Mouse (Mus musculus) adrenal gland, postnatal 4 days (tissue): ENCODE data around the gene Tespa1. TPM values are rescaled to one million over a fixed set of nuclear protein-coding genes. Genes with fewer than 3 reads are reported as not detected.
"Not testable (repeated sequence)": the region's sequence is repeated elsewhere in the genome, so short reads cannot be mapped to it uniquely, and the experiment has no call there.

Experiments
- DNase-seq, 2 experiments: peaks; one replicate each; pipeline ENCODE4 v3.0.0; 2021 to 2022; ENCODE audit warnings: low spot score in 2 of 2, mixed read lengths in 2 of 2
- long read RNA-seq, 2 experiments: library from polyadenylated mRNA; stranded (forward); transcript quantifications; one replicate each; pipeline ENCODE4 v2.0.0; 2021
- total RNA-seq, 2 experiments: library from RNA; stranded (reverse); gene quantifications; 2 replicates each; pipeline ENCODE4 v1.2.3; 2021

The Tespa1 gene
- total RNA-seq: under 1 TPM; 0.45 to 0.59 TPM
- long read RNA-seq, experiment 1: 0 reads
- long read RNA-seq, experiment 2: 0 reads

GRCm38 (mm10) chr10:130322637-130323036 lies at the start of gene Tespa1:
Gene Tespa1 (plus strand): TSS chr10:130322870.
- DNase-seq: no peak

GRCm38 (mm10) chr10:130275759-130276158 lies 46.9 kb upstream of the Tespa1 start:
- DNase-seq: no peak

GRCm38 (mm10) chr10:130276496-130276895 lies 46.2 kb upstream of the Tespa1 start:
- no peak for DNase-seq

GRCm38 (mm10) chr10:130280066-130280465 lies 42.6 kb upstream of the Tespa1 start, which contains the start of gene Neurod4:
Gene Neurod4 (minus strand): TSS chr10:130280240.
- DNase-seq: peak; percentile 16 to 21

GRCm38 (mm10) chr10:130281982-130282449 lies 40.7 kb upstream of the Tespa1 start:
- no peak for DNase-seq

GRCm38 (mm10) chr10:130287201-130287600 lies 35.5 kb upstream of the Tespa1 start:
- DNase-seq: no peak

GRCm38 (mm10) chr10:130288007-130288406 lies 34.7 kb upstream of the Tespa1 start:
- no peak for DNase-seq

- DNase-seq: no peak
These were observed 28.8 kb upstream of the Tespa1 start for GRCm38 (mm10) chr10:130293741-130294408.

- not testable (repeated sequence) for DNase-seq
These were observed 23.9 kb upstream of the Tespa1 start for GRCm38 (mm10) chr10:130298748-130299147.

GRCm38 (mm10) chr10:130304138-130304537 lies 18.5 kb upstream of the Tespa1 start:
- not testable (repeated sequence) for DNase-seq

GRCm38 (mm10) chr10:130311534-130312227 lies 11.0 kb upstream of the Tespa1 start:
- no peak for DNase-seq

- DNase-seq: no peak
These were observed 9.1 kb upstream of the Tespa1 start for GRCm38 (mm10) chr10:130313531-130313930.

GRCm38 (mm10) chr10:130314110-130314829 lies 8.4 kb upstream of the Tespa1 start:
- DNase-seq: no peak

- no peak for DNase-seq
These were observed 6.8 kb upstream of the Tespa1 start for GRCm38 (mm10) chr10:130315846-130316245.

- DNase-seq: no peak
These were observed 4.0 kb upstream of the Tespa1 start for GRCm38 (mm10) chr10:130318720-130319119.

GRCm38 (mm10) chr10:130320715-130321114 lies 2.0 kb upstream of the Tespa1 start:
- DNase-seq: no peak

GRCm38 (mm10) chr10:130322062-130322461 lies 608 bp upstream of the Tespa1 start:
- no peak for DNase-seq

GRCm38 (mm10) chr10:130324243-130324642 lies 1.6 kb downstream of the Tespa1 start:
- DNase-seq: no peak

GRCm38 (mm10) chr10:130330711-130331110 lies 8.0 kb downstream of the Tespa1 start:
- no peak for DNase-seq

GRCm38 (mm10) chr10:130336385-130336784 lies 13.7 kb downstream of the Tespa1 start:
- no peak for DNase-seq

- no peak for DNase-seq
These were observed 14.9 kb downstream of the Tespa1 start for GRCm38 (mm10) chr10:130337581-130337980.

- DNase-seq: not testable (repeated sequence)
These were observed 17.4 kb downstream of the Tespa1 start for GRCm38 (mm10) chr10:130340050-130340449.
